Mouse (Mus musculus): ENCODE data around the gene Ube2g2.

DNA sequence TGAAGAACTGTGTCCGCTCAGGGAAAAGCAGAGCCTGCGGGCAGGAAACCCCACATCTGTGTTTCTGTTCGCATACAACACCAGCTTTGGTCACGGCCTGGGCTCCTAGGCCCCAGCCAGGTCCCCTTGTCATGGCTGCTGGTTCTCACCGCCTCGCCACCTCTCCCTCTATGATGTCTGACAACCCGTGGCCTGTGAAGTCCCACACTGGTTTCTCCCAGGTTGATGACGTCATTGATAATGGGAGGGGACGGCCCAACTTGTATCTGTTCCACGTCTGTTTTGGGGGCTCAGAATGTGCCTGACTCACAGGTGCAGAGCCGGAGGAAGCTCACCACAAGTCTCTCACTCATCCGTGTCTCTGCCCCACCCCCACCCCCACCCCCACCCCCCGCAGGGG, 51.7 kb downstream of the Ube2g2 start:
- TF ChIP-seq CTCF (IDR thresholded peaks at IDR 0.05; ENCODE audit: low read depth) (no peak), EP300 (IDR thresholded peaks at IDR 0.05; ENCODE audit: low read depth) (no peak)
